Mouse (Mus musculus): Measurements from ENCODE around the gene Pced1b.

DNA sequence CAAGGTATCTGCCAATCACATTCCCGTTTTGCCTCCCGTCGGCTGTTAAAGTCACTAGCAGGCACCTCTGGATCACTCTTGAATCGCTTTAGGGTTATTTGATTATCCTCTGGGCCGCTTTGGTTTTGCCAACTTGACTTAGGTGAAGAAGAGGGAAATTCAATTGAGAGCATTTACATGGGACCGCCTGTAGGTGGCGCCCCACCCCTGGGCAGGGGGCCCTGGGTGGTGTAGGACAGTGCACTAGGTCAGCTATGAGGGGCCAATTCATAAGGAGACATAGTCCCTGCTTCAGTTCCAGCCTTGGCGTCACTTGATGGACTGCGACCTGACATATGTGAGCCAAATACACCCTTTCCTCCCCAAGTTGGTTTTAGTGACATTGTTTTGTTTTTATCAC is 10.0 kb upstream of the Pced1b start:
- TF ChIP-seq POLR2A (IDR thresholded peaks at IDR 0.05; ENCODE audit: control insufficient read depth, low read depth, low read length): no peak
- peak; percentile 94 for TF ChIP-seq CTCF (IDR thresholded peaks at IDR 0.05; ENCODE audit: control insufficient read depth, insufficient read depth, insufficient replicate concordance, low read depth, low read length)

Measured in testis, adult 2 months (tissue).